15 mouse cellular contexts compared by ENCODE assay signal in the genomic region with DNA sequence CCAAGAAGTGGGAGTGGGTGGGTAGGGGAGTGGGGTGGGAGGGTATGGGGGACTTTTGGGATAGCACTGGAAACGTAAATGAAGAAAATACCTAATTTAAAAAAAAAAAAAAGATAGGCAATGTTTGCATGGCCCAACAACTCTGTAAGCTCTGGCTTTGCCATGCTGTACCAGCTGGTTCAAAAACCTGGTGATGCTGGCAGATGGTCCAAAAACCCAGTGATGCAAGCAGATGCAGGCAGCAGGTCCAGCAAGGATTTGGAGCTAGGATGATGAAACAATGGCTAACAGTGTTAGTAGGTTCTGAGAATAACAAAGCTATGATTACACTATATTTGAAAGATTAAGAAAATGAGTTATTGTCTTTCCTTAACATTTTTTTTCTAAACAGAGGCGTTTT.
A peak's percentile ranks its signal among the peaks of the same experiment; 100 is the strongest.
DNase-seq lines count a peak whose midpoint lies in the region; ATAC-seq lines count a peak whose summit lies in the region.
"Had no signal": no experiment of that assay in that cellular context is flagged by ENCODE, and none has a peak within 500 bp of the region (broad histone marks: within the 10 kb centered on the region; RNA-seq: fewer than 3 reads in every experiment).

No protein-coding gene starts in this region.

- no peak for DNase-seq in frontal cortex, postnatal 10 days (ENCODE audit: low spot score in 2 of 2)
- DNase-seq in brain, adult 2 months (ENCODE audit: low read depth, low spot score) = peak; percentile 76
- peak; percentile 9 for DNase-seq in cerebellum, adult 9-11 months
- DNase-seq in layer of hippocampus, adult 9-10 months (ENCODE audit: low spot score) = peak; percentile 39
- no peak for DNase-seq in urinary bladder, adult 2 months (ENCODE audit: low spot score)
- DNase-seq in heart, adult 9 months (ENCODE audit: low spot score in 2 of 2) = no peak
- DNase-seq: gastrocnemius, postnatal 36 days; heart, postnatal 36 days; kidney, adult 8-10 months; kidney, postnatal 4 days; liver; liver, postnatal 0 days; thymus, postnatal 36 days had no signal

- peak; percentile 64; the same call in 1 of the 2 replicates for ATAC-seq in frontal cortex, adult (ENCODE audit: low TSS enrichment)
- ATAC-seq: CD4-positive, CD25-positive, alpha-beta regulatory T cell, adult 4 months; liver, postnatal 0 days had no signal

Comparison
In these comparisons a context has a peak if more than half of its experiments do, and no peak if none do; other contexts are left out.
1. DNase-seq: peak in brain, adult 2 months (single experiment), cerebellum, adult 9-11 months (single experiment) and layer of hippocampus, adult 9-10 months (single experiment); none in frontal cortex, postnatal 10 days (0 of 2), urinary bladder, adult 2 months (single experiment) and heart, adult 9 months (0 of 2).